Mouse (Mus musculus) liver, embryonic 14.5 days (tissue): ENCODE data around the gene C2cd5. TPM values are rescaled to one million over a fixed set of nuclear protein-coding genes. Genes with fewer than 3 reads are reported as not detected.

Source experiments
- ATAC-seq: fragments of 200-750 bp; cut with Nextera tagmentation; 2 replicates; pipeline ENCODE4 v1.8.0; 2017; ENCODE audit warnings: moderate number of reproducible peaks, mild to moderate bottlenecking, moderate library complexity; ENCODE audit not compliant: insufficient read depth
- DNase-seq, 3 experiments: peaks; one replicate each; pipeline ENCODE4 v3.0.0-alpha.2; 2012 to 2013; ENCODE audit warnings: low read depth in 3 of 3, low spot score in 3 of 3
- H3K27ac ChIP-seq: fragments of 300-500 bp; sonication (generic); 2 replicates; pipeline ENCODE4 v1.5.1; 2014; ENCODE audit warnings: moderate library complexity, mild to moderate bottlenecking, control low read depth, inconsistent platforms
- H3K27me3 ChIP-seq: fragments of 300-500 bp; sonication (generic); 2 replicates; pipeline ENCODE4 v1.6.1; 2014; ENCODE audit warnings: mild to moderate bottlenecking, low read length, moderate library complexity; ENCODE audit not compliant: control insufficient read depth, insufficient read depth
- H3K36me3 ChIP-seq: fragments of 300-500 bp; sonication (generic); replicated peaks from 2 replicates; pipeline ENCODE4 v1.6.1; 2014; ENCODE audit warnings: low read depth; ENCODE audit not compliant: control insufficient read depth, insufficient read depth
- H3K4me1 ChIP-seq, 2 experiments: fragments of 200-500 bp in 1 of 2; fragments of 300-500 bp in 1 of 2; sonication (generic) in 1 of 2; replicated peaks; 2 replicates each; pipeline ENCODE4 v1.6.1; 2012 to 2014; ENCODE audit warnings: antibody characterized with exemption in 1 of 2, inconsistent platforms in 1 of 2, low read length in 1 of 2; ENCODE audit not compliant: control insufficient read depth in 2 of 2, insufficient read depth in 2 of 2
- H3K4me2 ChIP-seq: fragments of 300-500 bp; sonication (generic); 2 replicates; pipeline ENCODE4 v1.6.1; 2014; ENCODE audit warnings: low read depth, mild to moderate bottlenecking, control low read depth, moderate library complexity
- H3K4me3 ChIP-seq, 2 experiments: fragments of 200-500 bp in 1 of 2; fragments of 300-500 bp in 1 of 2; sonication (generic) in 1 of 2; 2 replicates each; pipeline ENCODE4 v1.5.1; 2012 to 2014; ENCODE audit warnings: low read depth in 2 of 2, low read length in 2 of 2, mild to moderate bottlenecking in 2 of 2, control low read depth in 1 of 2, inconsistent platforms in 1 of 2, moderate library complexity in 1 of 2; ENCODE audit not compliant: insufficient read depth in 1 of 2
- H3K9ac ChIP-seq: fragments of 300-500 bp; sonication (generic); replicated peaks from 2 replicates; pipeline ENCODE4 v1.6.1; 2014; ENCODE audit warnings: mild to moderate bottlenecking, control low read depth, moderate library complexity
- H3K9me3 ChIP-seq: fragments of 300-500 bp; sonication (generic); 2 replicates; pipeline ENCODE4 v1.6.1; 2016; ENCODE audit warnings: low read length, mixed read lengths; ENCODE audit not compliant: control insufficient read depth
- CTCF ChIP-seq: IDR thresholded peaks from 2 replicates; pipeline ENCODE4 v1.5.1; 2016; ENCODE audit warnings: antibody characterized with exemption, low read depth, control low read depth
- EP300 ChIP-seq: IDR thresholded peaks from 2 replicates; pipeline ENCODE4 v1.6.1; 2016; ENCODE audit warnings: antibody characterized with exemption, low read depth
- WGBS: fragments of 180-500 bp; shearing (Covaris S2); extraction: QIAGEN DNeasy Blood & Tissue Kit; methylation state at CpG from one replicate; pipeline ENCODE4 v1.1.7; 2014; ENCODE audit not compliant: insufficient replicate concordance; 5-methylcytosine and 5-hydroxymethylcytosine counted together
- polyA plus RNA-seq, 2 experiments: library from polyadenylated mRNA; depleted of rRNA in 1 of 2; stranded (reverse) in 1 of 2; unstranded in 1 of 2; fragments of >200 nt; fragmentation: Nextera tagmentation in 1 of 2; extraction: Ambion mirVana in 1 of 2; gene quantifications; 2 replicates each; pipeline versions ENCODE4 v1.2.1 to v1.2.3; 2012 to 2014

Gene C2cd5
- polyA plus RNA-seq, 2 experiments = 14.1 to 16.5 TPM

GRCm38 (mm10) chr6:142964531-142965385 is 135.2 kb downstream of the C2cd5 start:
- Histone ChIP-seq H3K36me3 (no peaks in the 10 kb centered on the region), H3K4me2 (peak overlapping the region; percentile 63), H3K4me1 (0 out of 4 replicates have a peak, but pooled peaks cover 0 to 2% of the 10 kb centered on the region in 2 experiments), H3K27ac (no peak overlapping the region), H3K9ac (no peak overlapping the region), H3K27me3 (peaks cover 28% of the 10 kb centered on the region), H3K4me3 (peak overlapping the region; percentile 37 to 53), H3K9me3 (no peaks in the 10 kb centered on the region)
- under 1% methylated on average over 39 of the region's 39 CpGs for WGBS
- peak; percentile 81 for ATAC-seq
- DNase-seq = peak; percentile 9 to 37 (median 13)
- TF ChIP-seq EP300 (no peak), CTCF (peak; percentile 57)

- Histone ChIP-seq H3K36me3 (no peaks in the 10 kb centered on the region), H3K4me2 (peak within 1 kb of the TSS; percentile 63), H3K27me3 (peaks cover 28% of the 10 kb centered on the region), H3K9ac (no peak within 1 kb of the TSS), H3K4me1 (0 out of 4 replicates have a peak, but pooled peaks cover 0 to 2% of the 10 kb centered on the region in 2 experiments), H3K4me3 (peak within 1 kb of the TSS; percentile 37 to 53), H3K9me3 (no peaks in the 10 kb centered on the region), H3K27ac (no peak within 1 kb of the TSS)
- TF ChIP-seq EP300 (no peak), CTCF (no peak)
- DNase-seq = no peak
- no peak for ATAC-seq
- under 1% methylated on average over 44 of the region's 45 CpGs for WGBS
Observed at GRCm38 (mm10) chr6:142964076-142964530, 135.8 kb downstream of the C2cd5 start, which contains the start of gene St8sia1. St8sia1 (minus strand) TSS chr6:142964452.

GRCm38 (mm10) chr6:142963480-142964075 is 136.4 kb downstream of the C2cd5 start:
- no peak for ATAC-seq
- no peak overlapping the region for H3K9ac ChIP-seq
- H3K27ac ChIP-seq = no peak overlapping the region
- 20% methylated on average over 30 of the region's 30 CpGs for WGBS
- peak overlapping the region; percentile 63 for H3K4me2 ChIP-seq
- H3K9me3 ChIP-seq = no peaks in the 10 kb centered on the region
- H3K36me3 ChIP-seq = no peaks in the 10 kb centered on the region
- DNase-seq = no peak
- TF ChIP-seq CTCF (no peak), EP300 (no peak)
- peak overlapping the region in 1 of 2 experiments; percentile 37; a peak in 2 of 4 replicates for H3K4me3 ChIP-seq
- peaks cover 28% of the 10 kb centered on the region for H3K27me3 ChIP-seq
- 0 out of 4 replicates have a peak, but pooled peaks cover 0 to 2% of the 10 kb centered on the region in 2 experiments for H3K4me1 ChIP-seq

- ATAC-seq (no peak), DNase-seq (no peak)
- TF ChIP-seq EP300 = no peak
- no peak for TF ChIP-seq CTCF
- Histone ChIP-seq H3K4me2 (no peak overlapping the region), H3K9me3 (no peaks in the 10 kb centered on the region), H3K4me1 (0 out of 4 replicates have a peak, but pooled peaks cover 0 to 2% of the 10 kb centered on the region in 2 experiments), H3K27ac (no peak overlapping the region), H3K27me3 (peaks cover 28% of the 10 kb centered on the region), H3K4me3 (no peak overlapping the region), H3K9ac (no peak overlapping the region), H3K36me3 (no peaks in the 10 kb centered on the region)
- 75% methylated on average over 14 of the region's 14 CpGs for WGBS
Observed at GRCm38 (mm10) chr6:142962881-142963280, 137.1 kb downstream of the C2cd5 start.

- WGBS = 51% methylated on average over 10 of the region's 10 CpGs
Observed at GRCm38 (mm10) chr6:142962476-142962875, 137.5 kb downstream of the C2cd5 start.

More at GRCm38 (mm10) chr6:142962476-142962875, 137.5 kb downstream of the C2cd5 start:
- H3K27me3 ChIP-seq = peaks cover 28% of the 10 kb centered on the region
- no peak overlapping the region for H3K4me3 ChIP-seq
- no peak overlapping the region for H3K9ac ChIP-seq
- H3K9me3 ChIP-seq = no peaks in the 10 kb centered on the region
- no peak for ATAC-seq
- H3K4me1 ChIP-seq = 0 out of 4 replicates have a peak, but pooled peaks cover 0 to 2% of the 10 kb centered on the region in 2 experiments
- no peaks in the 10 kb centered on the region for H3K36me3 ChIP-seq
- no peak for DNase-seq
- H3K4me2 ChIP-seq = no peak overlapping the region
- no peak for TF ChIP-seq CTCF
- no peak for TF ChIP-seq EP300
- H3K27ac ChIP-seq = no peak overlapping the region
